Mouse (Mus musculus): ENCODE measurements around the gene Heatr9.

DNA sequence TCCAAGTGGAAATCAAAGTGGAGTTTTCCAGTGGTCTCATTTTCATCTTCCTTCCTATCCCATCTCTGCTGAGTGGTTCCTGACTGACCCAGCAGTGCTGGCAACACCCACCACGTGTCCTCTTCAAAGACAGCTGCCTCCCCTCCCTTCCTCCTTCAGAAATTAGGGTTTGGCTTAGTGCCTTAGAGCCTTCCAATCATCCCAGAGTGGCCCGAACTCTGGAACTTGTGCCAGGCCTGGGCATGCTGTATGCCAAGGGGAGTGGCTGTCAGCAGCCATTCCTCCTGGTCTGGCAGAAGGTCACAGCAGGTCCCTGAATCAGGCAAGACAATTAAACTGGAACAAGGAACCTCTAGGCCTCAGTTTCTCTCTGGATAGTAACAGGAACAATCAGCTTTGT is 56.0 kb downstream of the Heatr9 start:
- TF ChIP-seq POLR2A (IDR thresholded peaks at IDR 0.05; ENCODE audit: extremely low read depth, insufficient read depth, low read length): no peak
- no peak for TF ChIP-seq CTCF (IDR thresholded peaks at IDR 0.05; ENCODE audit: extremely low read depth, insufficient read depth, low read length)

Data from cortical plate, adult 2 months (tissue).